18 mouse cellular contexts compared by ENCODE assay signal in the genomic region with DNA sequence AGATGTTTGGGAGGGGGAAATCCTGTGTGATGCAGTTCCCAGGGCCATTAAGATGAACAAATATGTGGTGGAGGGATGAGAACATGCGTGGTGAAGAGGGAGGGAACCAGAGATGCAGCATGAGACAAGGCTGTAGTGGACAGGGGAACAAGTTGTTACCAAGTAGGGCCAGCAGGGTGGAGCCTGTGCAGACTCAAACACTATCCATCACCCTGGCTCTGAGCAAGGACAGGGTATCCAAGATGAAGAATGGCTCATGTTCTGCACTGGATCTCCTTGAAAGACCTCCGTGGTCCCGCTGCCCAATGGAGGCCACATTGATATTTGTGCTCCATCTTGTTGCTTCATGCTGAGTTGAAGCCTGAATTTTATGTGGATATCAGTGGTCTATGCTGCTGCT. TPM values are rescaled to one million over a fixed set of nuclear protein-coding genes. Genes with fewer than 3 reads are reported as not detected.
"Had no signal": no experiment of that assay in that cellular context is flagged by ENCODE, and none has a peak within 500 bp of the region (broad histone marks: within the 10 kb centered on the region; RNA-seq: fewer than 3 reads in every experiment).

No protein-coding gene starts in this region.

- H3K27me3 ChIP-seq: lung, embryonic 15.5 days; megakaryocyte, embryonic 14.5 days; midbrain, embryonic 13.5 days; midbrain, embryonic 15.5 days; neural tube, embryonic 12.5 days; stomach, embryonic 15.5 days had no signal

- H3K36me3 ChIP-seq: lung, embryonic 15.5 days; midbrain, embryonic 13.5 days; midbrain, embryonic 15.5 days; neural tube, embryonic 12.5 days; stomach, embryonic 15.5 days had no signal

- H3K4me1 ChIP-seq: lung, embryonic 15.5 days; megakaryocyte, embryonic 14.5 days; midbrain, embryonic 13.5 days; midbrain, embryonic 15.5 days; neural tube, embryonic 12.5 days; stomach, embryonic 15.5 days had no signal

- H3K9me3 ChIP-seq: stomach, embryonic 15.5 days had no signal

- H3K27ac ChIP-seq: lung, embryonic 15.5 days; macrophage; midbrain, embryonic 13.5 days; midbrain, embryonic 15.5 days; neural tube, embryonic 12.5 days; stomach, embryonic 15.5 days; stomach, postnatal 0 days had no signal

- DNase-seq: liver, postnatal 0 days; lung, adult 2 months; lung, postnatal 14 days; lung, postnatal 36 days; right cerebral cortex, postnatal 14 days; thymus, adult 2 months; thymus, postnatal 25 days; thymus, postnatal 4 days had no signal

- H3K4me3 ChIP-seq: lung, embryonic 15.5 days; megakaryocyte, embryonic 14.5 days; midbrain, embryonic 13.5 days; midbrain, embryonic 15.5 days; neural tube, embryonic 12.5 days; stomach, embryonic 15.5 days had no signal

RNA-seq across cellular contexts. Expression of a gene that starts 24.5 kb away (rescaled TPM):
- total RNA-seq: monocyte, adult 5-6 weeks had no signal
- polyA plus RNA-seq: lung, postnatal 0 days; macrophage had no signal
